Mouse (Mus musculus) left cerebral cortex, postnatal 25 days (tissue): ENCODE measurements around the gene Kif1a. TPM values are rescaled to one million over a fixed set of nuclear protein-coding genes. Genes with fewer than 3 reads are reported as not detected.

Experiments used
- DNase-seq, 2 experiments: peaks; one replicate each; pipeline ENCODE4 v3.0.0; 2022; ENCODE audit warnings: low spot score in 2 of 2, mixed read lengths in 1 of 2
- intact Hi-C: fragments of 180-260 bp; cut with DNase I; formaldehyde crosslinking; loops from one replicate; pipeline ENCODE4 v1.15.1; 2025
- total RNA-seq, 2 experiments: library from RNA; stranded (reverse); gene quantifications; 2 replicates each; pipeline ENCODE4 v1.2.3; 2021

The Kif1a gene
- total RNA-seq, 2 experiments from 2014 or later, result 724 to 739 TPM

DNA sequence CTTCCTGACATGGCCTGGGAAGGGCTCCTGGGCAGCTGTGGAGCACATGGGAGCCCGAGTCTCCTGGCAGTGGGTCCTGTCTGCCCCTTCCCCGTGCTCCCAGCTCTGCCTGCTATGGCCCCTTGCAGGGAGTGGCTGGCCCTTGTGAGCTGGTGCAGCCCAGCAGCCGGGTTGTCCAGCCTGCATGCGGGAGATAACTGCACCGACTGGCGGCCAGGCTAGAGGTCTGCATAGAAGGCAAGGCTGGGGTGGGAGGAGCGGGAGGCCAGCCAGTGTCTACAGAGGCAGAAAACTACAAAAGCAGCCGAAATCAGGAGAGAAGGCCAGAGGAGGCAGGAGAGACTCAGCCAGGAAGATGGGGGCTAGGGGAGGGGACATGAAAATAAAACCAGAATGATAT, 67.8 kb downstream of the Kif1a start:
- intact Hi-C loops, result no loop called here
- DNase-seq, result no peak

GRCm38 (mm10) chr1:93031199-93031598, 70.6 kb downstream of the Kif1a start:
- intact Hi-C loops, result no loop called here
- DNase-seq, result peak in 1 of 2 experiments; percentile 68

GRCm38 (mm10) chr1:93030060-93030459, 71.7 kb downstream of the Kif1a start:
- no peak for DNase-seq
- intact Hi-C loops, result no loop called here

DNA sequence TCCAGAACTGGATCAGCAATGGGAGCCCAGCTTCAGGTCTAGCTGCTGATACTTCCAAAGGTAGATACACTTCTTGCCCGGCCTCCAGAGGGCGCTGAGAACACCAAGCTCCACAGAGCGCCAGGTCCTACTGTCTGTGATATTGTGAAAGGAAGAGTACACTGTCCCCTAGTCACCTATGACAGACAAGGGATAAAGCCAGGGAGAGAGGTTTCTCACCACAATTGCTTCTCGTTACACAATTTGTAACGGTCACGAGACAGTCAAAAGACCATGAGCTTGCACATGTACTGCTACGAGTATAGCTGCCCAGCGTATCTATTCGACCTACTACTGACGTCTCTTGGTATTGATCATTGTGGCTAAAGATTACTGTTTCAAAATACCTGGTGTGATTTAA, 72.4 kb downstream of the Kif1a start:
- intact Hi-C loops, result no loop called here
- no peak for DNase-seq

GRCm38 (mm10) chr1:93026600-93026999, 75.2 kb downstream of the Kif1a start:
- intact Hi-C loops, result no loop called here
- no peak for DNase-seq

DNA sequence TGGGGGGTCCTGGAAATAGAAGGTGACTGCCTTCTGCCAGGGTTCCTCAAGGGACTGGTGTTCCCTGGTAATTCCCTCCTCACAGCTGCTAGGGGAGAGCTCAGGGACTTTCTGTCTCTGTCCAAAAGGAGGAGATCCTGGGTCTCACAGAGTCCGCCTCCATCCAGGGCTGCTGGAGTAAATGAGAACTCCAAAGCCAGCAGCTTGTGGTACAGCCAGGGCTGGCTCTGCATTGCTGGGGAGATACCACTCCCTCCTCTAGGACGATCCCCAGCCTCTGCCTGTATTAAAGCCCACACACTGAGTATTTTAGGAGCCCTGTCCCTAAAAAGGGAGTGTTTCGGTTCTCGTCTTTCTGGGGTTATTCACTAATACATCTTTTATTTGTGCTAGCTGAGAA, 81.1 kb downstream of the Kif1a start:
- intact Hi-C loops, result no loop called here
- DNase-seq, result peak in 1 of 2 experiments; percentile 58

- DNase-seq, result no peak
- intact Hi-C loops, result no loop called here
Measured at GRCm38 (mm10) chr1:93018716-93019115, 83.0 kb downstream of the Kif1a start.

DNA sequence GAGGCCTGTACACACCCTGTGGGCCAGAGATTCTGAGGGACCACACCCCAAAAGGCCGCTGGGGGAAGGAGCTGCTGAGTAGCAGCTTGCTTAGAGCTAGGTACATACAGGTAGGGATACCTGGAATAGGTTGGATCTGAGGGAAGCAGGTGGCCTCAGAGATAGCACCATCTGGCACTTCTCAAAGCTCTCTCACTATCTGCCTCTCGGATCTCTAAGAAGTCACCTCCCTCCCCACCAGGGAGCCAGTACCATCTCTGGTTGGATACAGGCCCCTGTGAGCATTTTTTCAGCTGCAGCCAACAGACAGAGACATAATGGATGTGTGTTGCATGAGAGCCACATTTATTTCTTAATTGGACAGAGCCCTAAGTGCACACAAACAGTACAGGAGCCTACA, 86.6 kb downstream of the Kif1a start:
- no peak for DNase-seq
- intact Hi-C loops, result no loop called here

- intact Hi-C loops, result no loop called here
- DNase-seq, result peak; percentile 68 to 78
Measured at GRCm38 (mm10) chr1:93014460-93014859, 87.3 kb downstream of the Kif1a start.

- intact Hi-C loops, result no loop called here
- DNase-seq, result peak in 1 of 2 experiments; percentile 2
Measured at GRCm38 (mm10) chr1:93013367-93013766, 88.4 kb downstream of the Kif1a start.

DNA sequence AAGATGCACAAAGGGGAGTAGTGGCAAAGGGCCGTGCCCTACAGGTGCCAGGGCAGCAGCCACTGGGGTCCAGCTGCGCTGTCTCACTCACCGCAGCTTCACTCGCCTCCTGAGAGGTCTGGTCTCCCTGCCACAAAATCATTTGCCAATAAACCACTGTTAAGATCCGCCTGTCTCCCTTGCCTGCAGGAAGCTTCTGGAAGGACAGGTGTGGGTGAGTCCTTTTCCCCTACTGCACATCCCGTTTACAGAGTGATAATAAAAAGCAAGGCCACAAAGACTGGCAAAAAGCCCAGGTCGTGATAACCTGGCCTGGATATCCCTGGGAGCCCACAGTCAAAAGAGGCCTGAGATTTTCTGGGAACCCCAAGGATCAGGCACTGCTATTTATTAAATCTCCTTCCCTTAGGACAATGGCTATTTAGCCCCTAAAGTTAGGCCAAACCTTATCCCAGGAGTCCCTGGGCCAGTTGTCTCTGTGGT, 89.6 kb downstream of the Kif1a start:
- intact Hi-C loops, result no loop called here
- DNase-seq, result peak in 1 of 2 experiments; percentile 4

DNA sequence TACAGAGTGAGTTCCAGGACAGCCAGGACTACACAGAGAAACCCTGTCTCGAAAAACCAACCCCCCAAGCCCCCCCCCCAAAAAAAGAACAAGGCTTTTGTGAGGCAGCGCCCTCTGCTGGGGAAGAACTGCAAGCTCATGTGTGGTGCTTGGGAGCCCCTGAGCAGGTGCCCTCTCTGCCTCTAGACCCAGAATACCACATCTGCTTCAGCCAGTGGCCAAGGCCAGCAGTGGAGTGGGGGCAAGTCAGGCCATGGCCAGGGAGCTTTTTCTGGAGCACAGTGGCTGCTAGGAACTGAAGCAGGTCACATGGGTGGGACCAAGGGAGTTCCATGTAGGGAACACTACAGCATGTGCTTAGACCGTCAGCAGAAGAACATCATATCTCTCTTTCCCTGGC, 91.0 kb downstream of the Kif1a start:
- intact Hi-C loops, result no loop called here
- DNase-seq, result no peak

DNA sequence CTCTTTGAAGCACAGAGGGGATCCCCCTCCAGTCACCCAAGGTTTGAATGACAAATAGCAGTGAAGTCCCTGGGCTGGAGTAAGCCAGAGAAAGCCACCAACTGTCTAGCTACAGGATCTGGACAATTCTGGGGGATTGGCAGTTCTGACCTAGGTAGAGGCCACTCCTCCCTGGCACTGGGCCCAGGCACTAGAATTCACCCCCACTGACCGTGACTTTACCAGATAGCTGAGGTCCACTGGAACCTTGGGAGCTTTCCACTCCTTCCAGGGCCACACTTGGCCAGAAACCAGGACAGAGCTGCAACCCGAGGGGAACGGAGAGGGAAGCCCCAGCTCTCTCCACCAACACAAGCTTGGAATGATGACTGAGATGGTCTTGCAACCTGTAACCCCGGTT, 92.6 kb downstream of the Kif1a start:
- no peak for DNase-seq
- intact Hi-C loops, result loop anchor here (1.0 to 10.0 kb wide), 2 partner anchors 50 to 154 kb away; no protein-coding TSS in a partner anchor

DNA sequence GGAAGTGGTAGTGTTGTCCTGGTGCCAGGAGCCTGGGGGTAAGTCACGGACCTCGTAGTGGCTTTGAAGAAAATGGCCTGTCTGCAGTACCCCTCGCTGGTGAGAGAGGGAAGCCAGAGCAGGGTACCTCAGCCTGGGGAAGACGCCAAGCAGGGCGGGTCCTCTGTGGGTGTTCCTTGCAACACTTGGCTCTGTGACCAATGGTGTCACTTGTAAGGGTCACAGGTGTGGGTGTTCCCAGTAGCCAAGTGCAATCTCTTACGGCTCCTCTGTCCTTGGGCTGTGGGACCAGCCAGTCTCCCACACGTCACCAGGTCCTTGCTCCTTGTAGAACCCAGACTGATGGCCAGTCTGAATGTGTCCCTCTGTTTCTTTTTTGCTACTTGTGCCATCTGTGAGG, 95.7 kb downstream of the Kif1a start, which contains the start of gene Aqp12:
Aqp12 (plus strand) TSS at position 274 of the 400 bp plus-strand sequence.
- no peak for DNase-seq
- intact Hi-C loops, result loop anchor here (10.0 kb wide), 1 partner anchor 151 kb away; no protein-coding TSS in a partner anchor

GRCm38 (mm10) chr1:92992880-92993279, 108.9 kb downstream of the Kif1a start:
- intact Hi-C loops, result no loop called here

DNA sequence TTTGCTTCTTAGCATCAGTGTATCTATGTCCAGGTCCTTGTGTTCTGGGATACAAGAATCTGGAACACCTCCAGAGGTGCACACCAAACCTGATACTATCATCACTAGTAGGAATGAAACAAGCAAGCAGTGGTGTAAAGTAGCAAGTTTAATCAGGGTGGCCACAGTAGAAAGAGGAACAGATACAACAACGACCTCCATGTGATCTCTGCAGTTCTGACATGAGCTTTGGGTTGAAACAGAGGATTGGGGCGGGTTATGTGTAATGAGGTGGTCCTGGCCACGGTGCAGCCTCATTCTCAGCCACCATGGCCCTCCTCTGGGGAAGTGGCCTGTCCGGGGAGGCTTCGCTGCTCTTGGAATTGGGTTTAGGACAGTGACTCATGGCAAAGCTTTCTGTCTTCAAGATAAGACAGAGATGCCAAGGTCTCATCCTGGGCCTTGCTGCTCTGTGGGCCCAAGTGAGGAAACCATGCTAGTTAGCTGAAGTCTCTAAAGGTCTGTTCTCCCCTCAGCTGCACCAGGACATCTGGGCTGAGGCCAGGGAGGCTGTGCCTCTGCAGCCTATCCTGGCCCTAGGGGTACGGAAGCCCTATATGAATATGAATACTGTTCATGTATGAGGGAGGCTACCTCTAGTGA, 109.4 kb downstream of the Kif1a start:
- intact Hi-C loops, result no loop called here
- no peak for DNase-seq

More at GRCm38 (mm10) chr1:92992880-92993279, 108.9 kb downstream of the Kif1a start:
- DNase-seq, result no peak

DNA sequence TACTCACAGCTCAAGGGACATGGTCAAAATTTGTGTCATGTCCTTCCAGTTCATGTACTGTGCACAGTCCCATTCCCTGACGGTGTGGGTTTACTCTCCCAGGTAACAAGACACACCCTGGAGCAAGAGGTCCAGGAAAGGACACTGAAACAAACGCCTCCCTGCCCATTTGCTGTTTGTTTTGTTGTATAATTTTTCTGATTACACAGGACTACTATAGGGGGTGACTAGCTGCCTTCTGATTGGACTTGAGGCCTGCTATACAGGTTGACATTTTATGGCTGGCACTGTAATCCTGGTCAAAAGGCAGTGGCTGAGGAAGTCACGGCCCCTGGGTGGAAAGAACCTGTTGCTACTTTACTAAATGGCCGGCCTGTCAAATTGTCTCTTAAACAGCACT, 111.9 kb downstream of the Kif1a start:
- no peak for DNase-seq

GRCm38 (mm10) chr1:92988894-92989293, 112.9 kb downstream of the Kif1a start:
- intact Hi-C loops, result no loop called here
- DNase-seq, result no peak

More for the DNA sequence above, 111.9 kb downstream of the Kif1a start:
- intact Hi-C loops, result no loop called here

DNA sequence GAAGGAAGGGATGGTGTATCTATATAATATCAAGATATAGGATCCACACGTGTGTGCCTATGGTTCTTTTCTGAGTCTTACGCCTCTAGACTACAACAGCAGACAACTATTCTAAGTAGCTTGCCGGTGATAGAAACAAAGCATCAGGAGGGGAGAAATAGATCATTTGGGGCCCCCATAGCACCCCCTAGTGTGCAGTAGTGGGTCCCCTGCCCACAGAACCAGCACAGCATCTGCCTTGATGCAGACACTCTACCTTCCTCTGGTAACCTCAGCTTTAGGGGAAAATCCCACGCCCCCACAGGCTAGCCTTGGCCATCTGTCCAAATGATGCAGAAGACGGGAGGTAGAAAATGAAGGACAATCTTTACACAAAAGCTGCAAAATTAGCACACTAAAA, 116.8 kb downstream of the Kif1a start:
- no peak for DNase-seq
- intact Hi-C loops, result no loop called here

DNA sequence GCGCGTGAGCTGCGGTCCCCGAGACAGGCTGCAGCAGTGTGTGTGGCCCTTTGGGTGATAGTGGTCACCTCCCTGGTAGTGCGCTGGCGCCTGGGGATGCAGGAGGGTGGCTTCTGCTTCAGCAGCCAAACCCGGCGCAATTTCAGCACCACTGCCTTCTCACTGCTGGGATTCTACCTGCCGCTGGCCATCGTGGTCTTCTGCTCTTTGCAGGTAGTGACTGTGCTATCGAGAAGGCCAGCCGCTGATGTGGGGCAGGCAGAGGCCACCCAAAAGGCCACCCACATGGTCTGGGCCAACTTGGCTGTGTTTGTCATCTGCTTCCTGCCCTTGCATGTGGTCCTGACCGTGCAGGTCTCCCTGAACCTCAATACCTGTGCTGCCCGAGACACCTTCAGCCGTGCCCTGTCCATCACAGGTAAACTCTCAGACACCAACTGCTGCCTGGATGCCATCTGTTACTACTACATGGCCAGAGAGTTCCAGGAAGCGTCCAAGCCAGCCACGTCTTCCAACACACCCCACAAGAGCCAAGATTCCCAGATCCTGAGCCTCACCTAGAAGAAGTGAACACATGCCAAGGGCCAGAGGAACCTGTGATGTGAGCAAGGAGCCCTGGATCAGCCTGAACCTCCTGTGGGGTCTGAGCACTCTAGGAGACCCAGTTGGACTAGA, 118.7 kb downstream of the Kif1a start:
- intact Hi-C loops, result no loop called here
- no peak for DNase-seq
